Mouse (Mus musculus) A20 (cell line): ENCODE measurements at regions not wholly inside any gene's neighbourhood (a gene's known extent, or its start where the extent isn't known, plus 50 kb on each side); places are given as distances from the start of the nearest gene placed in this dataset.

Experiments used
- DNase-seq: peaks from one replicate; pipeline ENCODE4 v3.0.0-alpha.2; 2011; ENCODE audit warnings: low read depth, low spot score

DNA sequence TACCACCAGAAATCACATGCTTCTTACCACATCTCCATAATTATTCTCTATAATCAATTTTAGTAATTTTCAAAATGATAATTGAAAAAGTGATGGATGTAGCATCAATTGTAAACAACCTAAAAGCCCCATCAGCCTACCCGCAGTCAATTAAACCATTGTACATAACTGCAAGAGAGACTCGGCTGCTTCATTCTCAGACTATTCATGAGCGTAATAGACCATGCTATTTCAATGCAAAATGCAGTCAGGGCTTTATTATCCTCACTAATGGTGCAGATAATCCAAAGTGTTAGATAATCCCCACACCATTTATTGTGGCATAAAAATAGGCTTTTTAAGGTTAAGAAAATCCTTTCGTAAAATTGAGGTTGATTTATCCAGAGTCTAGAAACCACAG, 1862.5 kb downstream of the Efna5 start:
- no peak for DNase-seq
